ENCODE assay signal across 28 mouse cellular contexts in the genomic region with DNA sequence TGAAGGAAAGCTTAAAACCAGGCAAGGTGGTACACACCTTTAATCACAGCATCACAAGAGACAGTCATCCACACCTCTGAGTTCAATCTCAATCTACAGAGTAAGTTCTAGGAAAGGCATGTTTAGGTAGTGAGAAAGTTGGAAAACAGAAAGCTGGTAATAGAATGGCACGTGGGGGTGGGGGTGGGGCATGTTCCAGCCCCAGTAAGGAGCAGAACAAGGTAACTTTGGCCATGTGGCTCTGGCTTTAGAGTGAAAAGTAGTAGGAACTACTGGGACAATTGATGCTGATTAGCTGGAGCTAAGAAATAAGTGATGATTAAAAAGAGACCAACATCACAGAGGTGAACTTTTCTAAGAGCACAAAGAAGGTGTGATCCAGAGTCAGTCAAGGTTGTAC.
"Had no signal": no experiment of that assay in that cellular context is flagged by ENCODE, and none has a peak within 500 bp of the region (broad histone marks: within the 10 kb centered on the region; RNA-seq: fewer than 3 reads in every experiment).

No protein-coding gene starts in this region.

- H3K4me1 ChIP-seq: limb, embryonic 10.5 days; limb, embryonic 12.5 days; limb, embryonic 13.5 days; limb, embryonic 15.5 days; liver, embryonic 12.5 days; liver, embryonic 13.5 days; liver, embryonic 15.5 days; lung, embryonic 15.5 days; megakaryocyte, embryonic 14.5 days; midbrain, embryonic 10.5 days; midbrain, embryonic 12.5 days; midbrain, embryonic 13.5 days; midbrain, embryonic 15.5 days; neural tube, embryonic 12.5 days had no signal

- H3K9me3 ChIP-seq: limb, embryonic 10.5 days; limb, embryonic 12.5 days; limb, embryonic 13.5 days; limb, embryonic 15.5 days; liver, embryonic 12.5 days; liver, embryonic 13.5 days; liver, embryonic 15.5 days; lung, embryonic 15.5 days; midbrain, embryonic 10.5 days; midbrain, embryonic 12.5 days; midbrain, embryonic 13.5 days; midbrain, embryonic 15.5 days; neural tube, embryonic 12.5 days had no signal

- H3K9ac ChIP-seq: limb, embryonic 12.5 days; limb, embryonic 13.5 days; limb, embryonic 15.5 days; liver, embryonic 12.5 days; liver, embryonic 13.5 days; liver, embryonic 14.5 days; liver, embryonic 15.5 days; liver, postnatal 0 days; lung, embryonic 14.5 days; lung, embryonic 15.5 days; midbrain, embryonic 12.5 days; midbrain, embryonic 13.5 days; midbrain, embryonic 15.5 days; neural tube, embryonic 12.5 days had no signal

- H3K4me3 ChIP-seq: limb, embryonic 10.5 days; limb, embryonic 12.5 days; limb, embryonic 13.5 days; limb, embryonic 15.5 days; liver, embryonic 12.5 days; liver, embryonic 13.5 days; liver, embryonic 15.5 days; lung, embryonic 15.5 days; megakaryocyte, embryonic 14.5 days; midbrain, embryonic 10.5 days; midbrain, embryonic 12.5 days; midbrain, embryonic 13.5 days; midbrain, embryonic 15.5 days; myocyte; neural tube, embryonic 12.5 days had no signal

- H3K27me3 ChIP-seq: limb, embryonic 12.5 days; limb, embryonic 13.5 days; limb, embryonic 15.5 days; liver, embryonic 12.5 days; liver, embryonic 13.5 days; liver, embryonic 15.5 days; lung, embryonic 15.5 days; megakaryocyte, embryonic 14.5 days; midbrain, embryonic 12.5 days; midbrain, embryonic 13.5 days; midbrain, embryonic 15.5 days; neural tube, embryonic 12.5 days had no signal

- DNase-seq: left cerebral cortex, postnatal 4 days; liver; liver, embryonic 13.5 days; liver, postnatal 0 days; lung, adult 18-20 months; lung, adult 2 months; lung, embryonic 14.5 days; lung, postnatal 10 days; lung, postnatal 14 days; lung, postnatal 36 days; lung, postnatal 4 days; midbrain, embryonic 14.5 days had no signal

- H3K27ac ChIP-seq: limb, embryonic 10.5 days; limb, embryonic 12.5 days; limb, embryonic 13.5 days; limb, embryonic 15.5 days; liver, embryonic 12.5 days; liver, embryonic 13.5 days; liver, embryonic 14.5 days; liver, embryonic 15.5 days; lung, embryonic 15.5 days; macrophage; midbrain, embryonic 10.5 days; midbrain, embryonic 12.5 days; midbrain, embryonic 13.5 days; midbrain, embryonic 15.5 days; neural tube, embryonic 12.5 days had no signal

- H3K36me3 ChIP-seq: limb, embryonic 10.5 days; limb, embryonic 12.5 days; limb, embryonic 13.5 days; limb, embryonic 15.5 days; liver, embryonic 12.5 days; liver, embryonic 13.5 days; liver, embryonic 15.5 days; lung, embryonic 15.5 days; midbrain, embryonic 10.5 days; midbrain, embryonic 12.5 days; midbrain, embryonic 13.5 days; midbrain, embryonic 15.5 days; neural tube, embryonic 12.5 days had no signal
